Mouse (Mus musculus) thymus, adult 2 months (tissue): Measurements from ENCODE around the gene Mpp3. TPM values are rescaled to one million over a fixed set of nuclear protein-coding genes. Genes with fewer than 3 reads are reported as not detected.

Source experiments
- DNase-seq: peaks from one replicate; pipeline ENCODE4 v3.0.0; 2021
- H3K27ac ChIP-seq: fragments of 200-500 bp; 2 replicates; pipeline ENCODE4 v1.5.1; 2012; ENCODE audit warnings: low read length, control low read depth; ENCODE audit not compliant: control insufficient read depth, insufficient read depth
- H3K27me3 ChIP-seq: fragments of 200-500 bp; 2 replicates; pipeline ENCODE4 v1.6.1; 2012; ENCODE audit warnings: mild to moderate bottlenecking, low read length, moderate library complexity, mixed read lengths; ENCODE audit not compliant: control insufficient read depth, insufficient read depth
- H3K36me3 ChIP-seq: fragments of 200-500 bp; 2 replicates; pipeline ENCODE4 v1.6.1; 2012; ENCODE audit warnings: mild to moderate bottlenecking, low read length, moderate library complexity; ENCODE audit not compliant: control insufficient read depth, insufficient read depth
- H3K4me1 ChIP-seq: fragments of 200-500 bp; replicated peaks from 2 replicates; pipeline ENCODE4 v1.6.1; 2012; ENCODE audit warnings: low read length; ENCODE audit not compliant: control insufficient read depth, insufficient read depth
- H3K4me3 ChIP-seq: fragments of 200-500 bp; 2 replicates; pipeline ENCODE4 v1.5.1; 2012; ENCODE audit warnings: mild to moderate bottlenecking, low read length, control low read depth, moderate library complexity; ENCODE audit not compliant: control insufficient read depth, insufficient read depth
- CTCF ChIP-seq: fragments of 200-500 bp; IDR thresholded peaks from 2 replicates; pipeline ENCODE4 v1.5.1; 2012; ENCODE audit warnings: mild to moderate bottlenecking, control low read depth, low read length, moderate library complexity, borderline replicate concordance; ENCODE audit not compliant: control insufficient read depth, poor library complexity, insufficient read depth; ENCODE audit errors: extremely low read depth
- POLR2A ChIP-seq: fragments of 200-500 bp; IDR thresholded peaks from 2 replicates; pipeline ENCODE4 v1.6.1; 2012; ENCODE audit warnings: mild to moderate bottlenecking, low read length, control low read depth, moderate library complexity; ENCODE audit not compliant: control insufficient read depth, poor library complexity, insufficient read depth; ENCODE audit errors: extremely low read depth
- WGBS: fragments of 180-500 bp; shearing (Covaris S2); methylation state at CpG from one replicate; pipeline ENCODE4 v1.1.7; 2018; 5-methylcytosine and 5-hydroxymethylcytosine counted together
- polyA plus RNA-seq: library from polyadenylated mRNA; depleted of rRNA; stranded (reverse); fragments of >200 nt; gene quantifications from 2 replicates; pipeline ENCODE4 v1.2.3, GENCODE M21; 2012

The Mpp3 gene
- polyA plus RNA-seq, 1 experiment = 0.50 TPM

- H3K27ac ChIP-seq = no peak overlapping the region
- 88% methylated on average over 1 of the region's 1 CpGs for WGBS
- no peaks in the 10 kb centered on the region for H3K27me3 ChIP-seq
- H3K4me1 ChIP-seq = no peaks in the 10 kb centered on the region
- TF ChIP-seq POLR2A (no peak), CTCF (no peak)
- H3K36me3 ChIP-seq = no peaks in the 10 kb centered on the region
- no peak for DNase-seq
- H3K4me3 ChIP-seq = no peak overlapping the region
Observed at GRCm38 (mm10) chr11:102016136-102016535, 12.1 kb downstream of the Mpp3 start.

- Histone ChIP-seq H3K27me3 (no peaks in the 10 kb centered on the region), H3K36me3 (no peaks in the 10 kb centered on the region), H3K4me3 (no peak overlapping the region), H3K4me1 (no peaks in the 10 kb centered on the region), H3K27ac (no peak overlapping the region)
- 71% methylated on average over 6 of the region's 6 CpGs for WGBS
- TF ChIP-seq CTCF (no peak), POLR2A (no peak)
- DNase-seq = no peak
Observed at GRCm38 (mm10) chr11:102015472-102015871, 12.8 kb downstream of the Mpp3 start.

DNA sequence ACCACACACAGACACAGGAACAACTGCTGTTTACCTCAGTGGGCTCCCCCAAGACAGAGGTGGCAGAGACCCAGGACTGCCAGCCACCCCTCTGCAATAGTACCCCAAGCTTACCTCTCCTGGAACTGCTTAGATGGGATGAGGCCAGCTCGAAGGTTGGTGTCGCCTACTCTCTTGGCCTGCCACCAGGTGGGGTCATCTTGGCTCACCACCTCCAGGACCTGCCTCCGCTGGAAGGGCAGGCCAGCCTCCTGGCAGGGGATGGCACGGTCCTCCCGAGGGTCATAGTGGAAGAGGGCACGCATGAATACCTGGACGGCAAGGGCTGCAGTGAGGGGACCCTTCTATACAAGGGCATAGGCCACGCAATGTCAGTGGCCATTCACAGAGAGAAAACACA lies 15.1 kb downstream of the Mpp3 start:
- Histone ChIP-seq H3K27ac (no peak overlapping the region), H3K36me3 (no peaks in the 10 kb centered on the region), H3K27me3 (no peaks in the 10 kb centered on the region), H3K4me1 (no peaks in the 10 kb centered on the region), H3K4me3 (no peak overlapping the region)
- DNase-seq = no peak
- TF ChIP-seq POLR2A (no peak), CTCF (no peak)
- WGBS = 89% methylated on average over 8 of the region's 8 CpGs

- WGBS = 87% methylated on average over 8 of the region's 8 CpGs
- TF ChIP-seq POLR2A (no peak), CTCF (no peak)
- DNase-seq = no peak
- Histone ChIP-seq H3K4me1 (no peaks in the 10 kb centered on the region), H3K4me3 (no peak overlapping the region), H3K36me3 (no peaks in the 10 kb centered on the region), H3K27me3 (no peaks in the 10 kb centered on the region), H3K27ac (no peak overlapping the region)
Observed at GRCm38 (mm10) chr11:102011510-102011909, 16.8 kb downstream of the Mpp3 start.

- 94% methylated on average over 13 of the region's 13 CpGs for WGBS
- H3K4me1 ChIP-seq = no peaks in the 10 kb centered on the region
- H3K4me3 ChIP-seq = no peak overlapping the region
- TF ChIP-seq POLR2A (no peak), CTCF (no peak)
- no peaks in the 10 kb centered on the region for H3K36me3 ChIP-seq
- no peak for DNase-seq
- no peaks in the 10 kb centered on the region for H3K27me3 ChIP-seq
- H3K27ac ChIP-seq = no peak overlapping the region
Observed at GRCm38 (mm10) chr11:102010140-102010539, 18.1 kb downstream of the Mpp3 start.

GRCm38 (mm10) chr11:102008954-102009637 lies 19.2 kb downstream of the Mpp3 start:
- H3K4me1 ChIP-seq = no peaks in the 10 kb centered on the region
- TF ChIP-seq CTCF = no peak
- no peak for TF ChIP-seq POLR2A
- no peak overlapping the region for H3K4me3 ChIP-seq
- WGBS = 74% methylated on average over 15 of the region's 15 CpGs
- no peaks in the 10 kb centered on the region for H3K36me3 ChIP-seq
- DNase-seq = no peak
- no peak overlapping the region for H3K27ac ChIP-seq
- no peaks in the 10 kb centered on the region for H3K27me3 ChIP-seq

- Histone ChIP-seq H3K27ac (no peak overlapping the region), H3K4me1 (no peaks in the 10 kb centered on the region), H3K27me3 (no peaks in the 10 kb centered on the region), H3K36me3 (no peaks in the 10 kb centered on the region), H3K4me3 (no peak overlapping the region)
- TF ChIP-seq CTCF = no peak
- TF ChIP-seq POLR2A = no peak
- DNase-seq = no peak
- WGBS = 87% methylated on average over 8 of the region's 8 CpGs
Observed at GRCm38 (mm10) chr11:102008372-102008771, 19.9 kb downstream of the Mpp3 start.
